In genomic region chr1:131905497-131905896, GRCm38 (mm10) we compare ENCODE assay signal across 9 mouse cellular contexts. TPM values are rescaled to one million over a fixed set of nuclear protein-coding genes. Genes with fewer than 3 reads are reported as not detected.
DNase-seq lines count a peak whose midpoint lies in the region; ATAC-seq and TF ChIP-seq lines count a peak whose summit lies in the region.
"Had no signal": no experiment of that assay in that cellular context is flagged by ENCODE, and none has a peak within 500 bp of the region (broad histone marks: within the 10 kb centered on the region; RNA-seq: fewer than 3 reads in every experiment).

No protein-coding gene starts in this region.

- no peaks in the 10 kb centered on the region for H3K4me1 ChIP-seq in intestine, postnatal 0 days (replicated peaks; ENCODE audit: control insufficient read depth, insufficient read depth, low read length)
- no peaks in the 10 kb centered on the region for H3K4me1 ChIP-seq in intestine, embryonic 16.5 days (ENCODE audit: control insufficient read depth, insufficient read depth, low read length)
- no peaks in the 10 kb centered on the region for H3K4me1 ChIP-seq in intestine, embryonic 15.5 days (replicated peaks)

- no peak overlapping the region for H3K27ac ChIP-seq in intestine, postnatal 0 days (ENCODE audit: low read depth, low read length)
- no peak overlapping the region for H3K27ac ChIP-seq in intestine, embryonic 16.5 days (ENCODE audit: low read length)
- no peak overlapping the region for H3K27ac ChIP-seq in intestine, embryonic 15.5 days
- H3K27ac ChIP-seq: liver, embryonic 13.5 days had no signal

- no peak overlapping the region for H3K4me3 ChIP-seq in intestine, postnatal 0 days (ENCODE audit: low read depth, low read length)
- H3K4me3 ChIP-seq in intestine, embryonic 16.5 days (ENCODE audit: low read length) = no peak overlapping the region
- no peak overlapping the region for H3K4me3 ChIP-seq in intestine, embryonic 15.5 days (replicated peaks)
- H3K4me3 ChIP-seq: liver, embryonic 13.5 days had no signal

- H3K27me3 ChIP-seq in intestine, postnatal 0 days (replicated peaks; ENCODE audit: control insufficient read depth, insufficient read depth, low read length) = no peaks in the 10 kb centered on the region
- H3K27me3 ChIP-seq in intestine, embryonic 16.5 days (replicated peaks; ENCODE audit: control insufficient read depth, insufficient read depth, low read length) = no peaks in the 10 kb centered on the region
- H3K27me3 ChIP-seq in intestine, embryonic 15.5 days (replicated peaks) = no peaks in the 10 kb centered on the region

- DNase-seq in thymus, postnatal 14 days = peak; percentile 27
- DNase-seq in thymus, postnatal 36 days = no peak
- peak; percentile 14 for DNase-seq in c-Kit-positive CD71-negative TER-119-negative erythroid progenitor cells, embryonic 14.5 days (ENCODE audit: low read depth)
- no peak for DNase-seq in right cerebral cortex, postnatal 36 days (ENCODE audit: low spot score in 2 of 2)
- DNase-seq in layer of hippocampus, adult 9-10 months (ENCODE audit: low spot score) = no peak
- DNase-seq: liver, embryonic 13.5 days had no signal

- H3K9me3 ChIP-seq in intestine, postnatal 0 days (ENCODE audit: control insufficient read depth) = no peaks in the 10 kb centered on the region
- H3K9me3 ChIP-seq in intestine, embryonic 16.5 days (ENCODE audit: control insufficient read depth, low read length) = no peaks in the 10 kb centered on the region
- no peaks in the 10 kb centered on the region for H3K9me3 ChIP-seq in intestine, embryonic 15.5 days
- H3K9me3 ChIP-seq: liver, embryonic 13.5 days had no signal

- no peak for ATAC-seq in intestine, postnatal 0 days
- ATAC-seq in intestine, embryonic 16.5 days = no peak
- no peak for ATAC-seq in intestine, embryonic 15.5 days

- WGBS in intestine, postnatal 0 days = 6% methylated on average over 1 of the region's 1 CpGs
- WGBS in intestine, embryonic 16.5 days = 8% methylated on average over 1 of the region's 1 CpGs
- WGBS in intestine, embryonic 15.5 days = 9% methylated on average over 1 of the region's 1 CpGs

- H3K9ac ChIP-seq in intestine, postnatal 0 days (ENCODE audit: low read depth, low read length) = no peak overlapping the region
- H3K9ac ChIP-seq in intestine, embryonic 16.5 days (ENCODE audit: low read depth, low read length) = no peak overlapping the region
- no peak overlapping the region for H3K9ac ChIP-seq in intestine, embryonic 15.5 days
- H3K9ac ChIP-seq: liver, embryonic 13.5 days had no signal

- TF ChIP-seq CTCF in intestine, postnatal 0 days (IDR thresholded peaks at IDR 0.05; ENCODE audit: low read depth) = peak; percentile 66

- no peaks in the 10 kb centered on the region for H3K36me3 ChIP-seq in intestine, postnatal 0 days (ENCODE audit: control insufficient read depth, insufficient read depth)
- no peaks in the 10 kb centered on the region for H3K36me3 ChIP-seq in intestine, embryonic 16.5 days (ENCODE audit: control insufficient read depth, insufficient read depth, low read length)
- no peaks in the 10 kb centered on the region for H3K36me3 ChIP-seq in intestine, embryonic 15.5 days
- H3K36me3 ChIP-seq: liver, embryonic 13.5 days had no signal

- H3K4me2 ChIP-seq in intestine, postnatal 0 days (replicated peaks; ENCODE audit: low read depth) = no peak overlapping the region
- no peak overlapping the region for H3K4me2 ChIP-seq in intestine, embryonic 16.5 days (ENCODE audit: low read depth, low read length)
- H3K4me2 ChIP-seq in intestine, embryonic 15.5 days (replicated peaks) = no peak overlapping the region
- H3K4me2 ChIP-seq: liver, embryonic 13.5 days had no signal

RNA-seq across cellular contexts. Expression of gene Nucks1, which starts 4.8 kb away (rescaled TPM):
- 25.9 and 30.4 TPM in 2 replicates for polyA plus RNA-seq in intestine, postnatal 0 days (2015; fragmentation: Nextera tagmentation; extraction: Ambion mirVana)
- polyA plus RNA-seq in intestine, embryonic 16.5 days (2015; fragmentation: Nextera tagmentation; extraction: Ambion mirVana) = 44.5 TPM in 2 replicates
- 60.7 and 69.7 TPM in 2 replicates for polyA plus RNA-seq in intestine, embryonic 15.5 days (2015; fragmentation: Nextera tagmentation; extraction: Ambion mirVana)

RNA-seq across cellular contexts. Expression of gene Rab29, which starts 38.5 kb away (rescaled TPM):
- polyA plus RNA-seq in intestine, postnatal 0 days (2015; fragmentation: Nextera tagmentation; extraction: Ambion mirVana) = 16.2 and 19.1 TPM in 2 replicates
- 22.4 and 22.7 TPM in 2 replicates for polyA plus RNA-seq in intestine, embryonic 16.5 days (2015; fragmentation: Nextera tagmentation; extraction: Ambion mirVana)
- polyA plus RNA-seq in intestine, embryonic 15.5 days (2015; fragmentation: Nextera tagmentation; extraction: Ambion mirVana) = 19.4 and 21.6 TPM in 2 replicates

RNA-seq across cellular contexts. Expression of gene Slc45a3, which starts 57.3 kb away (rescaled TPM):
- 2.5 and 2.7 TPM in 2 replicates for polyA plus RNA-seq in intestine, postnatal 0 days (2015; fragmentation: Nextera tagmentation; extraction: Ambion mirVana)
- 2.5 and 2.9 TPM in 2 replicates for polyA plus RNA-seq in intestine, embryonic 16.5 days (2015; fragmentation: Nextera tagmentation; extraction: Ambion mirVana)
- 2.8 and 3.6 TPM in 2 replicates for polyA plus RNA-seq in intestine, embryonic 15.5 days (2015; fragmentation: Nextera tagmentation; extraction: Ambion mirVana)

Comparison
In these comparisons a context has a peak if more than half of its experiments do, and no peak if none do; other contexts are left out.
1. DNase-seq: peak in thymus, postnatal 14 days (single experiment) and c-Kit-positive CD71-negative TER-119-negative erythroid progenitor cells, embryonic 14.5 days (single experiment); none in thymus, postnatal 36 days (0 of 2), right cerebral cortex, postnatal 36 days (0 of 2) and layer of hippocampus, adult 9-10 months (single experiment).